Mouse (Mus musculus): Measurements from ENCODE around the gene Pde4c. TPM values are rescaled to one million over a fixed set of nuclear protein-coding genes. Genes with fewer than 3 reads are reported as not detected.
A peak's percentile ranks its signal among the peaks of the same experiment; 100 is the strongest.

Pde4c gene
- polyA plus RNA-seq, 1 experiment from 2014 or later, result 0.16 TPM

DNA sequence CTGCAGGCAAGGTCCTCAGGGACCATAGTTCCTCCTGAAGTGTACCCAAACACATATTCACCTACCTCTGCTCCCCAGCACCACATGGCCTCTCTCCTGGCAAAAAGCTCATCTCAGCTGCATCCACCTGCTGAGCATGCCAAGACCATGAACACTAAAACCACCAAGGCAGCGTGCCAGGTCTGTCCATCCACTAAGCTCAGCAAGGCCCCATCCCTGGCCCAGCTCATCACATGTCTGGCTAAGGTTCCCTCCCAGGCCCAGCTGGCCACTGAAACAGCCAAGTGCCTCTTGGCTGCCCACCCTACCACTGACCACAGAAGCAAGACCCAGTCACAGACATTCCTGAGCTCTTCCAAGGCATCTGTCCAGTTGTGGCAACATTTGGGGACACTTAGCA lies 13.2 kb upstream of the Pde4c start:
- H3K4me1 ChIP-seq, result no peaks in the 10 kb centered on the region
- no peak overlapping the region for H3K4me2 ChIP-seq
- 93% methylated on average over 1 of the region's 1 CpGs for WGBS
- H3K27me3 ChIP-seq, result no peaks in the 10 kb centered on the region
- ATAC-seq (ENCODE audit: borderline replicate concordance, extremely low read depth, low FRiP score, low TSS enrichment), result no peak
- H3K36me3 ChIP-seq, result no peaks in the 10 kb centered on the region
- no peak overlapping the region for H3K4me3 ChIP-seq
- H3K27ac ChIP-seq, result no peak overlapping the region
- no peak overlapping the region for H3K9ac ChIP-seq
- no peaks in the 10 kb centered on the region for H3K9me3 ChIP-seq

DNA sequence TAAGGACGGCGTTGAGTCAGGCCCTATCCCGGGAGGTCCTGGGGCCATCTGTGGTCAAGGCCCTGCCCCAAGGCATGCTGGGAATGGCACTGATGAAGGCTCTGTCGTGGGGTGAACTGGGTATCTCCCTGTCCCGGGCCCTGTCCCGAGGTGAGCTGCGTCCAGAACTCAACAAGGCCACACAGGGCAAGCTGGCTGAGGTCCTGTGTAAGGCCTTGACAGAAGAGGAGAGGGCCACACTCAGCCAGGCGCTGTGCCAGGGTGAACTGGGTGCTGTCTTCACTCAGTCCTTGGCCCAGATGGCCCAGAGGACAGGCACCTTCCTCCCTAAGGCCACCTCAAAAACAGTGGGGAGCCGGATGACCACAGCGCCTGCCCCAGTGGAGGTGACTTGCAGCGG lies 12.5 kb upstream of the Pde4c start:
- no peak for ATAC-seq (ENCODE audit: borderline replicate concordance, extremely low read depth, low FRiP score, low TSS enrichment)
- no peaks in the 10 kb centered on the region for H3K9me3 ChIP-seq
- H3K4me3 ChIP-seq, result no peak overlapping the region
- no peak overlapping the region for H3K27ac ChIP-seq
- 83% methylated on average over 11 of the region's 11 CpGs for WGBS
- no peaks in the 10 kb centered on the region for H3K4me1 ChIP-seq
- no peaks in the 10 kb centered on the region for H3K36me3 ChIP-seq
- H3K4me2 ChIP-seq, result no peak overlapping the region
- no peak overlapping the region for H3K9ac ChIP-seq
- no peaks in the 10 kb centered on the region for H3K27me3 ChIP-seq

DNA sequence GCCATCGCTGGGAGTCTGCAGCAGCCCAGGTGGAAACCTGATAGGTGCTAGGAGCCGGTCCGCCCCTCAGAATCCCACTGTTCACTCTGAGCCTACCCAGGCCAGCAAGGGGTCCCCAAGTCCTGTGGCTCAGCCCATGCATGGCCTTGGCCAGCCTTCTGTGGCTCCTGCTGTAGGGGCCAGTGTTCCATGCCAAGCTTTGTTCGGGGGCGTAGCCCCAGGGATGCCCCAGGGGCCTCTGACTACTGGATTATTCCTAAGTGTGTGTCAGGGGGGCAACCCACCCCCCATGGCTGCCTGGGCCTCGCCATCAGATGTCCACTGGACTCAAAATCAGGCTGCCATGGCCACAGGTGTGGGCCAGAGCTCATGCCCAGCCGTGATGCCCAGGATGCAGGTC lies 9.5 kb upstream of the Pde4c start:
- 81% methylated on average over 7 of the region's 7 CpGs for WGBS
- Histone ChIP-seq H3K9me3 (no peaks in the 10 kb centered on the region), H3K4me1 (0 out of 2 replicates have a peak, but pooled peaks cover 4% of the 10 kb centered on the region), H3K27me3 (no peaks in the 10 kb centered on the region), H3K4me3 (no peak overlapping the region), H3K9ac (no peak overlapping the region), H3K4me2 (no peak overlapping the region), H3K27ac (no peak overlapping the region), H3K36me3 (no peaks in the 10 kb centered on the region)
- ATAC-seq (ENCODE audit: borderline replicate concordance, extremely low read depth, low FRiP score, low TSS enrichment), result no peak; the same call in 1 of the 2 replicates

- H3K27me3 ChIP-seq, result no peaks in the 10 kb centered on the region
- H3K4me1 ChIP-seq, result 0 out of 2 replicates have a peak, but pooled peaks cover 4% of the 10 kb centered on the region
- no peak overlapping the region for H3K27ac ChIP-seq
- H3K9me3 ChIP-seq, result no peaks in the 10 kb centered on the region
- no peak overlapping the region for H3K4me3 ChIP-seq
- 46% methylated on average over 2 of the region's 2 CpGs for WGBS
- no peak overlapping the region for H3K9ac ChIP-seq
- no peaks in the 10 kb centered on the region for H3K36me3 ChIP-seq
- H3K4me2 ChIP-seq, result no peak overlapping the region
- ATAC-seq (ENCODE audit: borderline replicate concordance, extremely low read depth, low FRiP score, low TSS enrichment), result no peak
These were observed 8.4 kb upstream of the Pde4c start for GRCm38 (mm10) chr8:70715086-70715485.

GRCm38 (mm10) chr8:70716521-70717400 lies 6.8 kb upstream of the Pde4c start:
- 0 out of 2 replicates have a peak, but pooled peaks cover 4% of the 10 kb centered on the region for H3K4me1 ChIP-seq
- H3K27ac ChIP-seq, result no peak overlapping the region
- no peaks in the 10 kb centered on the region for H3K36me3 ChIP-seq
- H3K9me3 ChIP-seq, result no peaks in the 10 kb centered on the region
- H3K27me3 ChIP-seq, result no peaks in the 10 kb centered on the region
- H3K9ac ChIP-seq, result no peak overlapping the region
- H3K4me2 ChIP-seq, result no peak overlapping the region
- no peak overlapping the region for H3K4me3 ChIP-seq
- no peak for ATAC-seq (ENCODE audit: borderline replicate concordance, extremely low read depth, low FRiP score, low TSS enrichment)
- 81% methylated on average over 40 of the region's 40 CpGs for WGBS

GRCm38 (mm10) chr8:70718297-70718696 lies 5.2 kb upstream of the Pde4c start, which contains the start of gene Gm3336:
Gene Gm3336 (plus strand): TSS chr8:70718543.
- no peak within 1 kb of the TSS for H3K9ac ChIP-seq
- H3K36me3 ChIP-seq, result no peaks in the 10 kb centered on the region
- H3K27me3 ChIP-seq, result no peaks in the 10 kb centered on the region
- H3K9me3 ChIP-seq, result no peaks in the 10 kb centered on the region
- 1% methylated on average over 19 of the region's 19 CpGs for WGBS
- H3K4me1 ChIP-seq, result 0 out of 2 replicates have a peak, but pooled peaks cover 4% of the 10 kb centered on the region
- H3K4me2 ChIP-seq, result no peak within 1 kb of the TSS
- H3K4me3 ChIP-seq, result no peak within 1 kb of the TSS
- peak; percentile 15; the same call in 1 of the 2 replicates for ATAC-seq (ENCODE audit: borderline replicate concordance, extremely low read depth, low FRiP score, low TSS enrichment)
- no peak within 1 kb of the TSS for H3K27ac ChIP-seq

GRCm38 (mm10) chr8:70719796-70720270 lies 3.7 kb upstream of the Pde4c start:
- H3K4me1 ChIP-seq, result 0 out of 2 replicates have a peak, but pooled peaks cover 4% of the 10 kb centered on the region
- no peak overlapping the region for H3K27ac ChIP-seq
- no peaks in the 10 kb centered on the region for H3K36me3 ChIP-seq
- no peak overlapping the region for H3K4me2 ChIP-seq
- ATAC-seq (ENCODE audit: borderline replicate concordance, extremely low read depth, low FRiP score, low TSS enrichment), result no peak
- H3K9me3 ChIP-seq, result no peaks in the 10 kb centered on the region
- no peak overlapping the region for H3K4me3 ChIP-seq
- H3K27me3 ChIP-seq, result no peaks in the 10 kb centered on the region
- WGBS, result 44% methylated on average over 9 of the region's 9 CpGs
- no peak overlapping the region for H3K9ac ChIP-seq

GRCm38 (mm10) chr8:70720739-70721138 lies 2.8 kb upstream of the Pde4c start:
- 6% methylated on average over 3 of the region's 3 CpGs for WGBS
- H3K4me3 ChIP-seq, result no peak overlapping the region
- H3K27ac ChIP-seq, result no peak overlapping the region
- no peaks in the 10 kb centered on the region for H3K9me3 ChIP-seq
- no peak; the same call in 1 of the 2 replicates for ATAC-seq (ENCODE audit: borderline replicate concordance, extremely low read depth, low FRiP score, low TSS enrichment)
- H3K4me2 ChIP-seq, result no peak overlapping the region
- H3K36me3 ChIP-seq, result no peaks in the 10 kb centered on the region
- H3K9ac ChIP-seq, result no peak overlapping the region
- 0 out of 2 replicates have a peak, but pooled peaks cover 4% of the 10 kb centered on the region for H3K4me1 ChIP-seq
- H3K27me3 ChIP-seq, result no peaks in the 10 kb centered on the region

GRCm38 (mm10) chr8:70721601-70722000 lies 1.9 kb upstream of the Pde4c start:
- 0 out of 2 replicates have a peak, but pooled peaks cover 4% of the 10 kb centered on the region for H3K4me1 ChIP-seq
- H3K9me3 ChIP-seq, result no peaks in the 10 kb centered on the region
- H3K27me3 ChIP-seq, result 0 out of 2 replicates have a peak, but pooled peaks cover 5% of the 10 kb centered on the region
- H3K27ac ChIP-seq, result no peak overlapping the region
- ATAC-seq (ENCODE audit: borderline replicate concordance, extremely low read depth, low FRiP score, low TSS enrichment), result no peak
- H3K4me3 ChIP-seq, result no peak overlapping the region
- no peak overlapping the region for H3K4me2 ChIP-seq
- WGBS, result 83% methylated on average over 8 of the region's 8 CpGs
- H3K36me3 ChIP-seq, result no peaks in the 10 kb centered on the region
- no peak overlapping the region for H3K9ac ChIP-seq

DNA sequence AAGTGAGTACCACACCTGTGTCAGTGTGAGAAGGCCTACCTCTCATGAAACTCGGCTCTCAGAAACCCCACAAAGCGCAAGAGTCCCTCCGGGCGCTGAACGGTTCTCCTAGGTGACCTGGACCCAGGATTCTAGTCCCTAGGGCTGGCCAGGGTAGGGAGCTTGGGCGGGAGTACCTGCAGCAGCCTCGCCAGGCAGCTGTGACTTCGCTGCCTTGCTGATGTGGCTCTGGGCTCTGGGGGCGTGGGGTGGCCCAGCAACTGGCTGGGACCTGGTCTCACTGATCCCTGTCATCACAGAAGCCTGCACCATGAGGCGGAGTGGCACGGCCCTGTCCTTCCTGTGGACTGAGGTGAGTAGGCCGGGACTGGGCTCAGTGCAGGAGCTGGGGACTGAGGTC lies 696 bp downstream of the Pde4c start:
- ATAC-seq (ENCODE audit: borderline replicate concordance, extremely low read depth, low FRiP score, low TSS enrichment), result no peak
- no peaks in the 10 kb centered on the region for H3K36me3 ChIP-seq

GRCm38 (mm10) chr8:70725792-70726447 lies 2.4 kb downstream of the Pde4c start:
- WGBS, result 27% methylated on average over 14 of the region's 14 CpGs
- no peak for ATAC-seq (ENCODE audit: borderline replicate concordance, extremely low read depth, low FRiP score, low TSS enrichment)
- peaks cover 43% of the 10 kb centered on the region for H3K27me3 ChIP-seq

More for the DNA sequence above, 696 bp downstream of the Pde4c start:
- H3K4me2 ChIP-seq, result no peak overlapping the region
- H3K9me3 ChIP-seq, result no peaks in the 10 kb centered on the region
- H3K27ac ChIP-seq, result no peak overlapping the region
- WGBS, result 67% methylated on average over 12 of the region's 12 CpGs
- no peak overlapping the region for H3K4me3 ChIP-seq
- no peaks in the 10 kb centered on the region for H3K4me1 ChIP-seq
- no peak overlapping the region for H3K9ac ChIP-seq
- peaks cover 28% of the 10 kb centered on the region for H3K27me3 ChIP-seq

GRCm38 (mm10) chr8:70726721-70727120 lies 3.2 kb downstream of the Pde4c start:
- Histone ChIP-seq H3K9me3 (no peaks in the 10 kb centered on the region), H3K4me1 (peaks cover 6% of the 10 kb centered on the region; the same call in 1 of the 2 replicates), H3K27ac (no peak overlapping the region), H3K4me2 (no peak overlapping the region), H3K27me3 (peaks cover 51% of the 10 kb centered on the region), H3K36me3 (no peaks in the 10 kb centered on the region), H3K9ac (no peak overlapping the region), H3K4me3 (no peak overlapping the region)
- no peak for ATAC-seq (ENCODE audit: borderline replicate concordance, extremely low read depth, low FRiP score, low TSS enrichment)
- 41% methylated on average over 11 of the region's 11 CpGs for WGBS

More at GRCm38 (mm10) chr8:70725792-70726447, 2.4 kb downstream of the Pde4c start:
- Histone ChIP-seq H3K4me1 (peaks cover 6% of the 10 kb centered on the region; the same call in 1 of the 2 replicates), H3K36me3 (no peaks in the 10 kb centered on the region), H3K9me3 (no peaks in the 10 kb centered on the region), H3K4me3 (no peak overlapping the region), H3K4me2 (no peak overlapping the region), H3K9ac (no peak overlapping the region), H3K27ac (no peak overlapping the region)

Measured in lung, embryonic 15.5 days (tissue).